Mouse (Mus musculus) urinary bladder, postnatal 4 days (tissue): ENCODE data around the gene Dbndd2.

Source experiments
- DNase-seq, 2 experiments: peaks; one replicate each; pipeline ENCODE4 v3.0.0; 2021 to 2022; ENCODE audit warnings: low spot score in 2 of 2

Gene Dbndd2

GRCm38 (mm10) chr2:164540652-164541427 lies 54.9 kb downstream of the Dbndd2 start:
- DNase-seq, result no peak

- DNase-seq, result no peak
These were observed 56.2 kb downstream of the Dbndd2 start for GRCm38 (mm10) chr2:164542132-164542531.

- no peak for DNase-seq
These were observed 56.7 kb downstream of the Dbndd2 start for GRCm38 (mm10) chr2:164542598-164542997.
